Mouse (Mus musculus) liver, adult 2 months (tissue): Measurements from ENCODE around the gene Akt1.

Source experiments
- CTCF ChIP-seq: fragments of 200-500 bp; IDR thresholded peaks from 2 replicates; pipeline ENCODE4 v1.5.1; 2011; ENCODE audit warnings: low read depth, low read length, control low read depth
- POLR2A ChIP-seq: fragments of 200-500 bp; IDR thresholded peaks from 2 replicates; pipeline ENCODE4 v1.6.1; 2011; ENCODE audit warnings: low read length, control low read depth; ENCODE audit not compliant: insufficient read depth; ENCODE audit errors: extremely low read depth

- TF ChIP-seq POLR2A (no peak), CTCF (peak; percentile 92)
Observed at GRCm38 (mm10) chr12:112617898-112618380, 56.7 kb downstream of the Akt1 start.
